Mouse (Mus musculus) urinary bladder, adult 18-20 months (tissue): Measurements from ENCODE around the gene Tlx1.
A peak's percentile ranks its signal among the peaks of the same experiment; 100 is the strongest.

Experiments
- DNase-seq, 2 experiments: peaks; one replicate each; pipeline ENCODE4 v3.0.0; 2022; ENCODE audit warnings: low spot score in 2 of 2, mixed read lengths in 2 of 2

Tlx1 gene

DNA sequence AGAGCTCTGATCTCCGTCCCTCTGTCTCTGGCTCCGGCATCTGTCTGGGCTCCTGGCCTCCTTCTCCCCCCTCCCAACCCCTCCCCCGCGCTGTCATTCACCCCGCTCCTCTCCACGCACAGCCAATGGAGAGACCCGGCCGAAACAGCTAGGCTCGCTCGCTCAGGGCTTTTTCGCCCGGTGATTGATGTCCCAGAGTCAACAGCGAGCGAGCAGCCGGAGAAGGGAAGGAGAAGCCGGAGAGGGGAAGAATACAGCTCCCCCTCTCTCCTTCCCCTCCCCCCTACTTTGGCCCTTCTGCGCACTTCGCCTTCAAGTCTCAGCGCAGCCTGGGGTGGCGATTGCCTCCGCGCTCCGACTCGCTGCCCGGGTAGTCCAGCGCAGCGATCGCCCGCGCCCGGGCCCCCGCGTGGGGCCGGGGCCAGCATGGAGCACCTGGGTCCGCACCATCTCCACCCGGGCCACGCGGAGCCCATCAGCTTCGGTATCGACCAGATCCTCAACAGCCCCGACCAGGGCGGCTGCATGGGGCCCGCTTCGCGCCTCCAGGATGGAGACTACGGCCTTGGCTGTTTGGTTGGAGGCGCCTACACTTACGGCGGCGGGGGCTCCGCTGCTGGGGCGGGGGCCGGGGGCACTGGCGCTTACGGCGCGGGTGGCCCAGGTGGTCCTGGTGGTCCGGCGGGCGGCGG is at the start of gene Tlx1:
Gene Tlx1, plus strand, starts transcription at position 191 of the 692 bp plus-strand sequence.
- DNase-seq: no peak

DNA sequence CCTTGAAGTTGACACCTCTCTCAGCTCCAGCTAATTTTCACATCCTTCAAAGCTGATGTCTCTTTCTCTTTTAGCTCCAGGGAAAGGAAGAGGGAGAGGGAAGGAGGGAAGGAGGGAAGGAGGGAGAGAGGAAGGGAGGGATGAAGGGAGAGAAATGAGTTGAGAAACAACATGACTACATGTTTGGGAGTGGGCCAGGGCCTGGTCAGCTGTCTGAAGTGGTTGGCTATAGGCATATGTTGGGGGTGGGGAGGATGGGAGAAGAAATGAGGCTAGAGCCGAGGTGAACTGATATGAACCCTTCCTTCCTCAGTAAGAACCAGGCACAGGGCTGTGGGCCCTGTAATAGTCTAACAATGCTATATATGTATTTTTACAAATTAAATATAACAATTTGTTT is 44.9 kb upstream of the Tlx1 start:
- no peak for DNase-seq

DNA sequence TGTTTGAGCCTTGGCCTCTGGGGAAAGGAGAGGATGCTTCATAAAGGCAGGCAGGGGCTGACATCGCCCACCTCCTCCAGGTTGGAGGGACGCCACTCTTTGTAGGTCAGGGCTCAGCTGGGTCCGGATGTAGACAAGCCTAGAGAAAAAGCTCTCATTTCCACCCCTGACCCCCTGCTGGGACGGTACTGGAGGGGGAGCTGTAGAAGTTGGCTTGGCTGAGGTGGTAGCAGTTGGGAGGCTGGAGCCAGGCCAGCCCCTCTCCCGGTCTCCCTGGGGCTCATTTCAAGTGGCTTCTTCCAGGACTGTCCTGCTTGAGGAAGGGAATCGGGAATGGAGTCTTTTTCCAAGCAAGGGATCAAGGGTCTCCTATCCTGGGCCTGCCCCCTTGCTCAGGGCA is 43.8 kb upstream of the Tlx1 start:
- DNase-seq: no peak

DNA sequence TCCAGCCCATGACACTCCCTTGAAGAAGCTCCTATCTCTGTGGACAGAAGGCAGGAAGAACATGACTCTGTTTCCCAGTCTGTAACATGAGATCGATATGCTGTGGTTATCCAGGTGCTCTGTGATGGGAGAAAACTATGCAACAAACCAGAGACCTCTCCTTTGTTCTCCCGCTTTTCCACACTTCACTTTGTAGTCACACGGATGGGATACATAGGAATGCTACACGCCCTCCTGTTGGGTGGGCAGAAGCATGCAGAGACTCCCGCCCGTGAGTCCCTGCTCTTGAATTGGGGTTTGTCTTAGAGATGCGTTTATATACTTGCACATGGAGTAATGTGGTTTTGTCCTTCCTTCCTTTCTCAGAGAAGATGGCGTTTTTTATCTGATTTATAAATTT is 39.8 kb upstream of the Tlx1 start:
- no peak for DNase-seq

DNA sequence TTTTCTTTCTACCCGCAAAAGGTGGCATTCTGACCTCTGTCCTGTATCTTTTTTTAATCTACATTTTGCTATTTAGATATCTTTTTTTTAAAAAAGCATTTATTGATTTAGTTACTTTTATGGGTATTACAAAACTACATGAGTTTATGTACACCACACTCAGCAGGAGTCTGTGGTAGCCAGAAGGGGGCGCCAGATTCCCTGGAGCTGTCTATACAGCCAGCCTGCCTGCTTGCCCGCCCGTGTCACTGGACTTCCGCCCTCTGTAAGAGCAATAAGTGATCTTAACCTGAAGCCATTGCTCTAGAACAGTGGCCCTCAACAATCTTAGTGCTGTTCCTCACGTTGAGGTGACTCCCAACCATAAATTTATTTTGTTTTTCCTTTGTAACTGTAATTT is 38.0 kb upstream of the Tlx1 start:
- DNase-seq: no peak

DNA sequence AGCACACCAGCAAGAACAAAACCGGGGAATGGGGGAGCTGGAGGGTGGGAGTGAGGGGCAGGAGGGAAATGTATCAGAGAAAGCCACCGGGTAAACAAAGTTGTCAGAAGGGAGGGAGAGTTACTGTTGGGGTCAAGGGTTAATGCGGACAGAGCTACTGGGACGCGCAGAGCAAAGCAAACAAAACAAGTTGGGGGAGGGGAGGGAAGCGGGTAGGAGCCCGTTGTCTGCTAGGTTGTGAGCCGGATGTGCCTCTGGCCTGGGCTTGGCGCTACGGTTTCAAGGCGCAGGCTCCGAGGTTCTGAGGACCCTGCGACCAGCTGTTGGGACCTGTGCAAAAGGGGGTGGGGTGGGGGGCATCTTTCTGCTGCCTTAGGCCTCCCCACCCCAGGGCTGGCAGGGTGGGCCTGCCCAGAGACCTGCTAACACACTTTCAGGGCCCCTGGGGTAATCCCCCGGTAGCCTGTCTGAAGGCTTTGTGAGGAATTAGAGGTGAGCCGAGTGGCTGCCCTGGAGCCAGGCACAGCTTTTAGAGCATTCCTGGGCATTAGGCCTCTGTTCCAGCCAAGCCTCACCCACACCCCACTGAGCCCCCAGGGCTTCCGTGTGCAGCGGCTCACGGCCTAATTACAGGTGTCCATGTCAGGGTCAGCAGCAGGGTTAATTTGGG is 36.6 kb upstream of the Tlx1 start:
- DNase-seq: no peak

- DNase-seq: no peak
Observed at GRCm38 (mm10) chr19:45114772-45115171, 35.7 kb upstream of the Tlx1 start.

GRCm38 (mm10) chr19:45116798-45117197 is 33.7 kb upstream of the Tlx1 start:
- peak; percentile 18 to 22 for DNase-seq

DNA sequence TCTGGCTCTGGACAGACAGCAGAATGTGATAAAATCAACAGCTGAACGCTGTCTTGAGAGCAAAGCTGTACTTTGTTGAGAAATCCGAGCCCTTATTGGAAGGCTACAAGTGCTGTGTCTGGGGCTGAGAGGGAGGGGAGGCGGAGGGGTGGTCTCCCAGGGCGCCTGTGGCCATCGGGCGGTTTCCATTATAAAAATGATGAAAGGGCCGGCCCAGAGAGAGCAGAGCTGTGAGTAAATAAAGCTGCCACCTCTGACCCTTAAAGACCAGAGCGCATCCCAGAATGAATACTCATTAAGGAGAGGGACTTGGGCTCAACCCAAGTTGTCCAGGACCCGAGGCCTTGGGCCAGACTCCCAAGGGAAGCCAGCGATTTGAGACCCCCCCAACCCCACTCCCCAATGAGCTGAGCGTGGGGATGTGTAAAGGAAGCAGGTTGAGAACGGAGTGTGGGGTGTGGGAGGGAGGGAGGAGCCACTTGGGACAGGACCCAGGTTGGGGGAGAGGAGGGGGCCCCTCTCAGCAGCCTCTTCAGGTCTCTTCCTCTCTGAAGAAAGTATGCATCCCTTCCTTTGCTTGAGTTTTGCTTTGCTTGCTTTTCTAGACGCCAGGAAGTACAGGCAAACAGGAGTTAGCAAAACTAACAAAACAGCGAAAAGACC is 18.4 kb upstream of the Tlx1 start:
- peak in 1 of 2 experiments; percentile 24 for DNase-seq

DNA sequence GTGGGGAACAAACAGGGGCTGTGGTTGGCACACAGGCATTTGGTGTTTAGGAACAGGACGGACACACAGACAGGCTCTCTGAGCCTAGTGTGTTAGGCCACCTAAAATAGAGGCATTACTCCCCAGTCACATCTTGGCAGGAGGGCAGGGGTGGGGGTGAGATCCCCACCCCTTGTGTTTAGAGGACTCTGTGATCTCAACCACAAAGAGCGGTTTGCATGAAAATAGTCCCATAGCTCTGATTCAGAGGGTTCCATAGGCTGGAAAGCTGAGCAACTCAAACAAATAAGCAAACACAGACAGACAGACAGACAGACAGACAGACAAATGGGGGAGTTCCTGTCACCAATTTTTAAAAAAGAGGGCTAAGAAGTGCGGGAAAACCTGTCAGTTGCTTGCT is 7.9 kb upstream of the Tlx1 start:
- DNase-seq: no peak

DNA sequence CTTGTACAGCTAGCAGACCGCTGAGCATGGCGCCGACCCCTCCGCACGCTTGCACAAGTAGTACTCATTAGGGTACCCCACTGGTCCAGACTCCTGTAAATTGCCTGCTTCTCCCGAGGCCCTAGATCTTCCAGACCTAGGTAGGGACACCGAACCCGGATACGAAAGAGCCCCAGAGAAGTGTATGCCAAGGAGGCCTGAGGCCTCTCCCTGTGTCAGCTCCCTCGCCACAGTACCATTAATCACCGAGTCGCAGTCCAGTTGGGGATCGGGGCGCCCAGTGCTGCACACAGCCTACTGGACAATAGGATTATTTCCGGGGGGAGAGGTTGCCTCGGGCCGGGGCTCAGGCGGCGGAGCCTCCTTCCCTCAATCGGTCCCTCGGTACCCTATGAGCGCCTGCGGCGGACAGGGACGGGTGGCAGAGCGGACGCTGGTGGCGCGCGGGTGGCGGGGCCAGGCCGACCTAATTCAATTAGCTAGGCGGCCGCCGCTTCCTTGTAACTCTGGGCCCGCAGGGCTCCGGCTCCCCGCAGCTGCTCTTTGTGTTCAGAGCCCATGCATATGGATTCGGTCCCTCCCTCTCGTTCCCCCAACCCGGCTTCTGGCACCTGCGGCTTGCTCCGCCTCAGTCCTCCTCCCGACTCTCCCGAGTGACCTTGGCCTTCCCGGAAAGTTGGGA is 7.1 kb upstream of the Tlx1 start:
- no peak for DNase-seq

GRCm38 (mm10) chr19:45147071-45147470 is 3.4 kb upstream of the Tlx1 start:
- no peak for DNase-seq

DNA sequence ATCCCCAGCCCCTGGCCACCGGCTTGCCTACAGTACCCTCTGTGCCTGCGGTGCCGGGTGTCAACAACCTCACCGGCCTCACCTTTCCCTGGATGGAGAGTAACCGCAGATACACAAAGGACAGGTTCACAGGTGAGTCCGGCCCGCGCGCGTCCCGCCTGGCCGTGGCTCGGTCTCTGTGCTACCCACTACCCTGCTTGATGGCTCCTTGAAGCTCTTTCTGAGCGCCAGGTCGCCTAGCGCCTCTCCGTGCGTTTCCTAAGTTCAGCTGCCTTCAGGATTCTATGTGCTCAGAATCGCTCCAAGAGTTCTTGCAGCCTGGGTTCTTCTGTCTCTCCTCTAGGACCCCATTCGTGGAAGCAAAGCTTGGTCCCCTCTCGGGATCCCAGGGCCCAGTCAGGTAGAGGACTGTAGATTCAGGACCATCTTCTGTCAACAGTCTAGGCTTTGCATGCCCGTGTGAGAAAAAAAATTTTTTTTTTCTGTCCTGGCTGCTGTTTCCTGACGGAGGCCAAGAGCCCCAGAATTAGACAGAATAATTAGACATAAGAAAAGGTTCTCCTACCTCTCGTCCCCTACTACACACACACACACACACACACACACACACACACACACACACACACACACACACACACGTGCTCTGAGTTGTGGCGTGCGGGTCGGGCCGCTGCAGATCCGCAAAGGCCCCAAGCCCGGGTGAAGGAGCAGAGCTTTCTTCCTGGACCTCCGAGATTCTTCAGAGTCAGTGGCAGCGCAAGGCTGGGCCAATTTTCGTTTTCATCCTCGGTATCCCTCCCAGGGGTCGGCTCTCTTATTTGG is 1.1 kb downstream of the Tlx1 start:
- no peak for DNase-seq

- DNase-seq: no peak
Observed at GRCm38 (mm10) chr19:45152183-45152650, 1.7 kb downstream of the Tlx1 start.

GRCm38 (mm10) chr19:45153311-45154058 is 3.0 kb downstream of the Tlx1 start:
- DNase-seq: no peak

GRCm38 (mm10) chr19:45154059-45154386 is 3.5 kb downstream of the Tlx1 start:
- DNase-seq: no peak

DNA sequence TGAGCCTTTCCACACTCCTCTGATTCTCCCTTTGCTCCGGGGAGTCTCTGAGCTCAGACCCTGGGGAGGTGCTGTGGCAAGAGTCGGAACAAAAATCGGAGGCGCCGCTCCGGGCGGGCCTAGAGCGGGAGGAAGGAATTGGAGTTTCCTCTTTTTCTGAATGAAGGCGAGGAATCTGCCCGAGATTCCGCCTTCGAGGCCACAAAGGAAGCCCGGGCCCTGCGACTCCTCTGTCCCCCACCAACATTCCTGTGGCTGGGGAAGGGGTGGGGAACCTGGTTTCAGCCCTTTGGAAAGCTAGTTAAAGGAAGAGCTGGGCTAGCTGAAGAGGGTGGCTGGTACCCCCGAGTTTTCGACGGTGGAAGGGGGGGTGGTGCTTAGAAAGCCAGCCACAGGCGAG is 4.0 kb downstream of the Tlx1 start:
- DNase-seq: no peak

DNA sequence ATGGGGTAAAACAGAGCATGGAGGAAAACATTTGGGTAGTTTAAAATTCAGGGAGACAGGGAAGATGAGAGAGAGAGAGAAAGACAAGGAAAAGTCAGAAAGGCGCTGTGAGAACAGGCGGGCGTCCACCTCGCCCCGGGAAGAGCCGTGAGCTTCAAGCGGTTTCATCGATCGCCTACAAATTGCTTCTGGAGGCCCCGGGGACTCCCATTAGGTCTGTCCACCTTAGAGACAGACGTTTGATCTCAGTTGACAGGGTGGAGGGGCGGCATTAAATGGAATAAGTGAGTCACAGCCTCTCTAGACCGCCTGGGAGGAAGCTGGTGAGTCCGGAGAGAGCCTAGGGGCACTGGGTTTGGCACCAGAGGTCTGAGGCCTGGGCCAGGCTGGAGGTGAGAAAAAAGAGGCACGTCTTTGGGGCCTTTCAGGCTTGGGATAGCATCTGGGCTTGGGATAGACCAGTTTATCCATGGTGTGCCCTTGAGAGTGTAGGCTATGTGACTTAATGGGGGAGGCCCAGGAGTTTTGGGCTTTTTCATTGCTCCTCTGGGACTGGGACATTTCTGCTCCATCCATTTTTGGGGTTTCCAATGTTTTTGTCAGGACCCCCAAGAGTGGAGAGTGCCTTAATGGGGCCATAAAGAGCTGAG is 4.8 kb downstream of the Tlx1 start:
- DNase-seq: no peak

DNA sequence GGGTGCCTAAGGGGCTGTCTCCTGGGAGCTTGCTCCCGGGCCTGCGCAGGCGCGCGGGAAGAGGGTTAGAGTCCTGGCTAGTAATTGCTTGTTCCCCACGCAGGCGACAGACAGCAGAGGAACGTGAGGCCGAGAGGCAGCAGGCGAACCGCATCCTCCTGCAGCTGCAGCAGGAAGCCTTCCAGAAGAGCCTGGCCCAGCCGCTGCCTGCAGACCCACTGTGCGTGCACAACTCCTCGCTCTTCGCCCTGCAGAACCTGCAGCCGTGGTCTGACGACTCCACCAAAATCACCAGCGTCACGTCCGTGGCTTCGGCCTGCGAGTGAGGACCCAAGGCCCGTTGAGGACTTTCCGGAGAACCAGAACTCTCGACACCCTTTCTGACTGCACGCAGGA is 5.3 kb downstream of the Tlx1 start:
- DNase-seq: no peak

- no peak for DNase-seq
Observed at GRCm38 (mm10) chr19:45156381-45156780, 5.9 kb downstream of the Tlx1 start.
